Mouse (Mus musculus) adrenal gland, adult 8-10 months (tissue): ENCODE measurements around the gene Banf2. TPM values are rescaled to one million over a fixed set of nuclear protein-coding genes. Genes with fewer than 3 reads are reported as not detected.

ENCODE experiments used
- DNase-seq: peaks from one replicate; pipeline ENCODE4 v3.0.0; 2022
- total RNA-seq, 4 experiments: library from RNA; stranded (reverse); gene quantifications; 2 replicates each; pipeline ENCODE4 v1.2.4; 2022

Gene Banf2
- total RNA-seq, 4 experiments from 2014 or later = not detected

GRCm38 (mm10) chr2:144107810-144108209, 75.0 kb downstream of the Banf2 start:
- no peak for DNase-seq

GRCm38 (mm10) chr2:144108376-144108775, 75.5 kb downstream of the Banf2 start:
- no peak for DNase-seq

GRCm38 (mm10) chr2:144111966-144112365, 79.1 kb downstream of the Banf2 start:
- DNase-seq = no peak

GRCm38 (mm10) chr2:144112666-144113065, 79.8 kb downstream of the Banf2 start:
- DNase-seq = no peak

- no peak for DNase-seq
These were observed 85.2 kb downstream of the Banf2 start for GRCm38 (mm10) chr2:144118061-144118460.

- no peak for DNase-seq
These were observed 87.4 kb downstream of the Banf2 start for GRCm38 (mm10) chr2:144120186-144120823.

GRCm38 (mm10) chr2:144122068-144122467, 89.2 kb downstream of the Banf2 start:
- DNase-seq = no peak

Other genes with a start within 250 kb of the Banf2 start
- 1 to 10 TPM in 3 of 4 experiments, under 1 TPM in 1; 0.49 to 1.4 (median 1.1) TPM for gene Bfsp1, start 169.9 kb upstream of the Banf2 start, total RNA-seq
- 100 to 1,000 TPM; 210 to 277 (median 238) TPM for gene Dstn, start 117.7 kb upstream of the Banf2 start, total RNA-seq
- gene Rrbp1, start 21.8 kb upstream of the Banf2 start, total RNA-seq = 100 to 1,000 TPM; 162 to 238 (median 209) TPM
- gene Mgme1, start 237.6 kb downstream of the Banf2 start, total RNA-seq = 10 to 100 TPM; 16.5 to 31.4 (median 19.5) TPM
- 100 to 1,000 TPM in 3 of 4 experiments, 10 to 100 TPM in 1; 92.5 to 112 (median 101) TPM for gene Snx5, start 237.8 kb downstream of the Banf2 start, total RNA-seq